Mouse (Mus musculus): ENCODE data around the gene Clip2. TPM values are rescaled to one million over a fixed set of nuclear protein-coding genes. Genes with fewer than 3 reads are reported as not detected.
A peak's percentile ranks its signal among the peaks of the same experiment; 100 is the strongest.

Gene Clip2
- polyA plus RNA-seq, 1 experiment, result 59.1 TPM

DNA sequence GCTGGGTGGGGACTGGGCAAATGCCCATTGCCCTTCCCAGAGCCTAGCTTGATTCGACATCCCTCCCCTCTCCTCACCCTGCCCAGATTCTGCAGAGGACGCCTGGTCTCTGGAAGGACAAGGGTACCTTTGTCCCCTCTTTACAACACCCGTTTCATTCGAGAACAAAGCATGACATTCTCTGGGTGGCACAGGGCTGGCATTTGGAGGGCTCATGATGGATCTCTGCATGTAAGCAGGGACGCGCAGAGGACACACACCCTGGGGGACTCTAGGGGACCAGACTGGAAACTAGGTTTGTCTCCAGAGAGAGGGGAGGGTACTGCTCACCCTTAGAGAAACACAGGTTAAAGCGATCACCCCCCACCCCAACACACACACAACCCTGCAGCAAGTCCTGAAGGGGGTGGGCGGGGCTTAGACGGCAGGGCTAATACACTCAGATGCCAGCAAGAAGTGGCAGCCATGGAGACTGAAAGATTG is 46.4 kb downstream of the Clip2 start:
- H3K4me3 ChIP-seq (replicated peaks; ENCODE audit: insufficient read depth, low read depth, low read length), result no peak overlapping the region
- peak in 1 of 2 experiments; percentile 39 for DNase-seq
- 52% methylated on average over 9 of the region's 9 CpGs for WGBS
- H3K27me3 ChIP-seq (ENCODE audit: control insufficient read depth, insufficient read depth, low read length), result no peaks in the 10 kb centered on the region
- H3K4me1 ChIP-seq (ENCODE audit: control insufficient read depth, insufficient read depth, low read length), result peaks cover 2% of the 10 kb centered on the region; the same call in 1 of the 2 replicates
- peak overlapping the region; percentile 71; the same call in 1 of the 2 replicates for H3K27ac ChIP-seq (ENCODE audit: insufficient read depth, low read length)
- no peak for TF ChIP-seq POLR2A (IDR thresholded peaks at IDR 0.05; ENCODE audit: borderline replicate concordance, insufficient read depth, low read length)
- TF ChIP-seq CTCF (IDR thresholded peaks at IDR 0.05; ENCODE audit: borderline replicate concordance, insufficient read depth, low read depth, low read length), result no peak

DNA sequence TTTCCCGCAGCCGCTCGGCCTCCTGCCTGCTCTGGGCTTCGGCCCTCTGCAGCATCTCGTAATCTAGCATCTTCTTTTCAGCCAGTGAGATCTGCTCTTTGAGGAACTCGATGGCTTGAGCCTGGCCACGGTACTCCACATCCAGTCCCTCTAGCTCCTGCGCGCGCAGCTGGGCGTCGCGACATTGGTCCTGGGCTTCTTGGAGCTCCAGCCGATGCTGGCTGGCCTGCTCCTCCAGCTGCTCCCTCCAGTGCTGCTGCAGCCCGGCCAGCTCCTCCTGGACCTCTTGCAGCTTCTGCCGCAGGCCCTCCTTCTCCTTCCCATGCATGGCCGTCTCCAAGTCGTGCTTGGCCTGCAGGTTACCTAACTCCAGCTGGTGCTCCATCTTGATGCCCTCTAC is 49.6 kb downstream of the Clip2 start:
- TF ChIP-seq CTCF (IDR thresholded peaks at IDR 0.05; ENCODE audit: borderline replicate concordance, insufficient read depth, low read depth, low read length), result no peak
- no peak for TF ChIP-seq POLR2A (IDR thresholded peaks at IDR 0.05; ENCODE audit: borderline replicate concordance, insufficient read depth, low read length)
- Histone ChIP-seq H3K27ac (ENCODE audit: insufficient read depth, low read length) (no peak overlapping the region), H3K4me1 (ENCODE audit: control insufficient read depth, insufficient read depth, low read length) (peaks cover 2% of the 10 kb centered on the region; the same call in 1 of the 2 replicates), H3K27me3 (ENCODE audit: control insufficient read depth, insufficient read depth, low read length) (no peaks in the 10 kb centered on the region), H3K4me3 (replicated peaks; ENCODE audit: insufficient read depth, low read depth, low read length) (no peak overlapping the region)
- WGBS, result 88% methylated on average over 18 of the region's 18 CpGs
- DNase-seq, result no peak

DNA sequence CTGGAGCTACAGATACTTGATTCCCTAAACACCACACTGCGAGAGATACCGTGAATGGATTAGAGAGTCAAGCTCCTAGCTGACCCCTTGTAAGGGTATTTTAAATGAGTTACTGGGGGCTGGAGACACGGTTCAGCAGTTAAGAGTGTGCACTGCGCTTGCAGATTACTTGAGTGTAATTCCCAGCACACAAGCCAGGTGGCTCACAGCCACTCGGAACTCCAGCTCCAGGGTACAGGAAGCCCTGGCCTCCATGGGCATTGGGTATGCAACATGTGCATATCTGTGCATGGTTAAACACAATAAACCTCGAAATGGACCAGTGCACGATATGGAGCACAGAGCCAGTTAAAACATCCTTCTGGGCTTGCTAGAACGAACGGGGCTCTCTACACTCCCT is 50.8 kb downstream of the Clip2 start:
- no peaks in the 10 kb centered on the region for H3K4me1 ChIP-seq (ENCODE audit: control insufficient read depth, insufficient read depth, low read length)
- 74% methylated on average over 9 of the region's 9 CpGs for WGBS
- H3K27ac ChIP-seq (ENCODE audit: insufficient read depth, low read length), result no peak overlapping the region
- no peak overlapping the region for H3K4me3 ChIP-seq (replicated peaks; ENCODE audit: insufficient read depth, low read depth, low read length)
- TF ChIP-seq POLR2A (IDR thresholded peaks at IDR 0.05; ENCODE audit: borderline replicate concordance, insufficient read depth, low read length), result no peak
- peak; percentile 32 for TF ChIP-seq CTCF (IDR thresholded peaks at IDR 0.05; ENCODE audit: borderline replicate concordance, insufficient read depth, low read depth, low read length)
- no peak for DNase-seq
- H3K27me3 ChIP-seq (ENCODE audit: control insufficient read depth, insufficient read depth, low read length), result no peaks in the 10 kb centered on the region

DNA sequence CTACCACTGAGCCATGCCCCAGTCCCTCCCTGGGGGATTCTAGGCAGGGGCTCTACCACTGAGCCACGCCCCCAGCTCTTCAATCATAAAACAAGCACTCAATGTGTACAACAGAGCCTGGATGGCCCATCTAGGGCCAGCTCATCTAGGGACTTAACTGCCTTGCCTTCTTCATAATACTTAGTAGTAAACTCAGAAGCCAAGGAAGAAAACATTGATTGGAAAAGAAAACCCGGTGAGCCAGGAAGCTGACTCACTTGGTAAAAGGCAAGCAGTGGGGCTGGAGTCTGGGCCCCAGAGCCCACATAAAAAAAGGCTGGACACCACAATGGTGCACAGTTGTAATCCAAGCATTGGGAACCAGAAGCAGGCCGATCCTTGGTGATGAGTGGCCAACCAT is 51.6 kb downstream of the Clip2 start:
- Histone ChIP-seq H3K27me3 (ENCODE audit: control insufficient read depth, insufficient read depth, low read length) (no peaks in the 10 kb centered on the region), H3K27ac (ENCODE audit: insufficient read depth, low read length) (no peak overlapping the region), H3K4me3 (replicated peaks; ENCODE audit: insufficient read depth, low read depth, low read length) (no peak overlapping the region), H3K4me1 (ENCODE audit: control insufficient read depth, insufficient read depth, low read length) (no peaks in the 10 kb centered on the region)
- no peak for DNase-seq
- TF ChIP-seq POLR2A (IDR thresholded peaks at IDR 0.05; ENCODE audit: borderline replicate concordance, insufficient read depth, low read length), result no peak
- no peak for TF ChIP-seq CTCF (IDR thresholded peaks at IDR 0.05; ENCODE audit: borderline replicate concordance, insufficient read depth, low read depth, low read length)
- 92% methylated on average over 3 of the region's 3 CpGs for WGBS

DNA sequence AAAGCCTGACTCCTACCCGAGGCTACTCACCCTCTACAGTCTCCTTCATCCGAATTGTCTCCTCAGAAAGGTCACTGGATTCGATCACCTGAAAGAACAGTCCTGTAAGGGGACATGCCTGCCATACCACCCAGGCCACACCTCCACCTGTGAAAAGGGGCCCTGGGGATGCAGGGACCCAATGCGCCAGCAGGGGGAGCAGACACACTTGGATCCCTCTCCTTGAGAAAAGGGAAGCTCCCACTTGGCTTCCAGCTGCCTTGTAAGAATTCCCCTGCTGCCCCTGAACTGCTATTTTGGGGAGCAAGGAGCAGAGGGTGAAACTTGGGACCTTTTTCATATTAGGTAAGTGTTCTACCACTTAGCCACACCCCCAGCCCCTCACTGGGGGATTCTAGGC is 52.2 kb downstream of the Clip2 start:
- Histone ChIP-seq H3K27ac (ENCODE audit: insufficient read depth, low read length) (no peak overlapping the region), H3K4me1 (ENCODE audit: control insufficient read depth, insufficient read depth, low read length) (no peaks in the 10 kb centered on the region), H3K4me3 (replicated peaks; ENCODE audit: insufficient read depth, low read depth, low read length) (no peak overlapping the region), H3K27me3 (ENCODE audit: control insufficient read depth, insufficient read depth, low read length) (no peaks in the 10 kb centered on the region)
- TF ChIP-seq POLR2A (IDR thresholded peaks at IDR 0.05; ENCODE audit: borderline replicate concordance, insufficient read depth, low read length) (no peak), CTCF (IDR thresholded peaks at IDR 0.05; ENCODE audit: borderline replicate concordance, insufficient read depth, low read depth, low read length) (peak; percentile 66)
- peak; percentile 50 to 66 for DNase-seq
- 86% methylated on average over 4 of the region's 4 CpGs for WGBS

DNA sequence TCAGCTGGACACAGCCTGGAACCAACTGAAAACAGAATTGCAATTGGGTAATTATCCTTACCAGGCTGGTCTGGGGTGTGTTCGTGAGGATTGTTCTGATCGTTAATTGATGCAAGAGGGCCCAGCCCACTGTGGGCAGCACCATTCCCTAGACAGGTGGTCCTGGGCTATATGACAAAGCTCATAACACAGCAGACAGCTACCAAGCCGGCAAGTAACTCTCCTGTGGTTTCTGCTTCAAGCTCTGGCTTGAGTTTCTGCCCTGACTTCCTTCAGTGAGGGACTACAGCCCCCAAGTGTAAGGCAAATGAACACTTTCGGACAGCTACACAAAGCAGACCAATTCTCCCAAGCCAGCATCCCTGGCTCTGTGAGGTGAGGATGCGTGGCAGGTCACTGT is 55.2 kb downstream of the Clip2 start:
- Histone ChIP-seq H3K4me3 (replicated peaks; ENCODE audit: insufficient read depth, low read depth, low read length) (no peak overlapping the region), H3K27me3 (ENCODE audit: control insufficient read depth, insufficient read depth, low read length) (no peaks in the 10 kb centered on the region), H3K4me1 (ENCODE audit: control insufficient read depth, insufficient read depth, low read length) (no peaks in the 10 kb centered on the region), H3K27ac (ENCODE audit: insufficient read depth, low read length) (no peak overlapping the region)
- TF ChIP-seq CTCF (IDR thresholded peaks at IDR 0.05; ENCODE audit: borderline replicate concordance, insufficient read depth, low read depth, low read length), result no peak
- no peak for TF ChIP-seq POLR2A (IDR thresholded peaks at IDR 0.05; ENCODE audit: borderline replicate concordance, insufficient read depth, low read length)
- 97% methylated on average over 5 of the region's 5 CpGs for WGBS
- DNase-seq, result no peak

GRCm38 (mm10) chr5:134495796-134496195 is 56.4 kb downstream of the Clip2 start:
- TF ChIP-seq CTCF (IDR thresholded peaks at IDR 0.05; ENCODE audit: borderline replicate concordance, insufficient read depth, low read depth, low read length), result no peak
- no peak for TF ChIP-seq POLR2A (IDR thresholded peaks at IDR 0.05; ENCODE audit: borderline replicate concordance, insufficient read depth, low read length)
- Histone ChIP-seq H3K4me3 (replicated peaks; ENCODE audit: insufficient read depth, low read depth, low read length) (no peak overlapping the region), H3K4me1 (ENCODE audit: control insufficient read depth, insufficient read depth, low read length) (no peaks in the 10 kb centered on the region), H3K27ac (ENCODE audit: insufficient read depth, low read length) (no peak overlapping the region), H3K27me3 (ENCODE audit: control insufficient read depth, insufficient read depth, low read length) (no peaks in the 10 kb centered on the region)
- 84% methylated on average over 4 of the region's 4 CpGs for WGBS
- DNase-seq, result no peak

DNA sequence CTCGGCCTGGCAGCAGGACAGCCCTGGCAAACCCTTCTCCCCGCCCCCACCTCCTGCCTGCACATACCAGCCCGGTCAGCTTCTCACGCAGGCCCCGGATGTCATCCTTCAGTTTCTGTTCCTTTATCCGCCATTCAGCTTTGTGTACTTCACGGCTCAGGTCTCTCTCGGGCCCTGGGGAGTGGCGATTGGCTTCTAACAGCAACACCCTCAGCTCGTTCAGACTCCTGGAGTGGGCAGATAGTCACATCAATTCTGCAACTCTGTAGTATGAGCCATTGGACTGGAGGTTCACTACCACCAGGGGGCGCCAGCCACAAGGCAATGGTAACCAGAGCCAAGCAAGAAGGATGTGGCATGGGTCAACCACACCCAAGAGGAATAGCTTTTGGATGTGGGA is 58.1 kb downstream of the Clip2 start:
- DNase-seq, result peak; percentile 82 to 88
- Histone ChIP-seq H3K4me3 (replicated peaks; ENCODE audit: insufficient read depth, low read depth, low read length) (no peak overlapping the region), H3K4me1 (ENCODE audit: control insufficient read depth, insufficient read depth, low read length) (no peaks in the 10 kb centered on the region), H3K27ac (ENCODE audit: insufficient read depth, low read length) (no peak overlapping the region), H3K27me3 (ENCODE audit: control insufficient read depth, insufficient read depth, low read length) (no peaks in the 10 kb centered on the region)
- 38% methylated on average over 11 of the region's 11 CpGs for WGBS
- TF ChIP-seq POLR2A (IDR thresholded peaks at IDR 0.05; ENCODE audit: borderline replicate concordance, insufficient read depth, low read length), result no peak
- TF ChIP-seq CTCF (IDR thresholded peaks at IDR 0.05; ENCODE audit: borderline replicate concordance, insufficient read depth, low read depth, low read length), result peak; percentile 95
